Mouse (Mus musculus) C2C12 (cell line): Measurements from ENCODE around the gene Bpifb2. TPM values are rescaled to one million over a fixed set of nuclear protein-coding genes. Genes with fewer than 3 reads are reported as not detected.

Experiments used
- H3K27me3 ChIP-seq: one replicate; pipeline ENCODE4 v1.6.1; 2011; ENCODE audit not compliant: control insufficient read depth, insufficient read depth, insufficient read length
- H3K36me3 ChIP-seq: one replicate; pipeline ENCODE4 v1.6.1; 2011; ENCODE audit not compliant: control insufficient read depth, insufficient read depth
- H3K4me3 ChIP-seq: one replicate; pipeline ENCODE4 v1.5.1; 2011; ENCODE audit warnings: mild to moderate bottlenecking, control low read depth; ENCODE audit not compliant: poor library complexity, insufficient read depth, severe bottlenecking
- H3K79me2 ChIP-seq: one replicate; pipeline ENCODE4 v1.6.1; 2011; ENCODE audit not compliant: control insufficient read depth, insufficient read depth
- H3K79me3 ChIP-seq: one replicate; pipeline ENCODE4 v1.6.1; 2011; ENCODE audit warnings: low read depth, control low read depth
- H3ac ChIP-seq: one replicate; pipeline ENCODE3; 2011; ENCODE audit warnings: low read depth; ENCODE audit not compliant: control insufficient read depth, insufficient read length
- CEBPB ChIP-seq: IDR thresholded peaks from one replicate; pipeline ENCODE4 v1.6.1; 2011; ENCODE audit warnings: low read depth, mild to moderate bottlenecking, control low read depth, moderate library complexity
- CTCF ChIP-seq: IDR thresholded peaks from one replicate; pipeline ENCODE4 v1.5.1; 2011; ENCODE audit not compliant: control insufficient read depth, insufficient read depth, insufficient read length
- FOSL1 ChIP-seq: IDR thresholded peaks from one replicate; pipeline ENCODE4 v1.8.0; 2011; ENCODE audit warnings: mild to moderate bottlenecking, low read length; ENCODE audit not compliant: poor library complexity, insufficient read depth, severe bottlenecking
- MAX ChIP-seq: IDR thresholded peaks from one replicate; pipeline ENCODE4 v1.6.1; 2011; ENCODE audit warnings: mild to moderate bottlenecking, control low read depth
- MYOD1 ChIP-seq: IDR thresholded peaks from one replicate; pipeline ENCODE4 v1.6.1; 2011; ENCODE audit warnings: low read depth; ENCODE audit not compliant: control insufficient read depth, insufficient read length
- MYOG ChIP-seq: IDR thresholded peaks from one replicate; pipeline ENCODE4 v1.6.1; 2011; ENCODE audit not compliant: control insufficient read depth, insufficient read length; ENCODE audit errors: extremely low read depth
- USF1 ChIP-seq: IDR thresholded peaks from one replicate; pipeline ENCODE4 v1.6.1; 2011; ENCODE audit warnings: low read depth, mild to moderate bottlenecking, control low read depth, moderate library complexity
- polyA plus RNA-seq: library from polyadenylated mRNA; unstranded; fragments of >200 nt; fragmentation: generic; extraction: Trizol; gene quantifications from one replicate; pipeline ENCODE4 v1.2.1, GENCODE M21; 2012; ENCODE audit warnings: missing spikeins

The Bpifb2 gene
- polyA plus RNA-seq, 1 experiment, result not detected

DNA sequence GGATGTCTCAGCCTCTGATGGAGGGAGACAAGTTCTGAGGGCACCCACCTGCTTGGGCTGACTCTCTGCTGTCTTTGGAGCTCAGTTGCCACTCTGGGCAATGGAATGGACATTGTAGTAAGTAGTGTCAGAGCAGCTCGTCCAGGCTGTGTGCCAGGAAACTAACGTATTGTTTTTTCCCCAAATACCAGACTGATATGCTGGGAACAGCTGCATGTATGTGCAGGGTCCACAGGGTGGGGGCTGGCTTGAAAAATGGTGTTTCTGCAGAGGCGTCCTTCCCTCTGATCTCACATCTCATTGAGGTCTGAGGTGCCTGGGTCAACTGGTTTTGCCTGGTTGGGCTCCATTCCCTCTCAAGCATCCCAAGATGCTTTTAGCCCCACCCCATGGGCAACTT, 14.1 kb upstream of the Bpifb2 start:
- Histone ChIP-seq H3K4me3 (no peak overlapping the region), H3ac (no peak overlapping the region), H3K79me2 (no peaks in the 10 kb centered on the region), H3K27me3 (no peaks in the 10 kb centered on the region), H3K36me3 (no peaks in the 10 kb centered on the region), H3K79me3 (no peaks in the 10 kb centered on the region)
- no peak for TF ChIP-seq CEBPB
- no peak for TF ChIP-seq CTCF
- no peak for TF ChIP-seq MAX
- TF ChIP-seq MYOG, result no peak
- TF ChIP-seq FOSL1, result no peak
- no peak for TF ChIP-seq USF1
- no peak for TF ChIP-seq MYOD1

DNA sequence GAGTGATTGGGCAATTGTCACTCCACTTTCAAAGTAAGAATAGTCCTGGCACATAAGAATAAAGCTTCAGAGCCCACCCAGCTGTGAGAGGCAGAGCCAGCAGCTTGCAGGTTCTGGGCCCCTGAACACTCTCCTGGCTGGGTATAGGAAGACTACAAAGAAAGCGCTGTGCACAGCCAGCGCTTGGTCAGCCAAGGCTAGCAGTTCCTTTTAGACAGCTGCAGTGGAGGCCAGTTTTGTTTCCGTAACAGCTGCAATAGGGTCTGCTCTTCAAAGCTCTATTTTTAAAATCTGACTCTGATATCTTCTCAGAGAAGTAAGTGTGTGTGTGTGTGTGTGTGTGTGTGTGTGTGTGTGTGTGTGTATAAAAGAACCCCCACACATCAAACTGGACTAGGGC, 12.9 kb upstream of the Bpifb2 start:
- Histone ChIP-seq H3K27me3 (no peaks in the 10 kb centered on the region), H3K4me3 (no peak overlapping the region), H3K79me3 (no peaks in the 10 kb centered on the region), H3K79me2 (no peaks in the 10 kb centered on the region), H3K36me3 (no peaks in the 10 kb centered on the region), H3ac (no peak overlapping the region)
- TF ChIP-seq FOSL1 (no peak), CTCF (no peak), USF1 (no peak), MYOD1 (no peak), CEBPB (no peak)

DNA sequence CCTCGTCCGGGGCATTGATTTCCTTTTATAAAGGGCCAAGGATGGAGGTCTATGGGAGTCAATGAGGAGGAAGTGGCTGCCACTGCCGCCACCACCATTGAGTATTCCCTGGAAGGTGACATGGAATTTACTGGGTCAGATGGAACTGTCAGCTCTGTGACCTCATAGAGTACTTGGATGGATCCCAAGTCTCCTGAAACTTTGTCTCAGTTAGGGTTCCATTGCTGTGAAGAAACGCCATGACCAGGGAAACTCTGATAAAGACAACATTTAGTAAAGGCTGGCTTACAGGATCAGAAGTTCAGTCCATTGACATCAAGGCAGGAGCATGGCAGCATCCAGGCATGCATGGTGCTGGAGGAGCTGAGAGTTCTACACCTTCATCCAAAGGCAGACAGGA, 3.9 kb upstream of the Bpifb2 start, which contains the start of gene Sun5:
Sun5 (minus strand) TSS at position 101 of the 400 bp plus-strand sequence.
- TF ChIP-seq MYOD1 (no peak), CTCF (no peak), CEBPB (no peak), FOSL1 (no peak), MAX (no peak), MYOG (no peak), USF1 (no peak)
- peaks cover 3% of the 10 kb centered on the region for H3K27me3 ChIP-seq

DNA sequence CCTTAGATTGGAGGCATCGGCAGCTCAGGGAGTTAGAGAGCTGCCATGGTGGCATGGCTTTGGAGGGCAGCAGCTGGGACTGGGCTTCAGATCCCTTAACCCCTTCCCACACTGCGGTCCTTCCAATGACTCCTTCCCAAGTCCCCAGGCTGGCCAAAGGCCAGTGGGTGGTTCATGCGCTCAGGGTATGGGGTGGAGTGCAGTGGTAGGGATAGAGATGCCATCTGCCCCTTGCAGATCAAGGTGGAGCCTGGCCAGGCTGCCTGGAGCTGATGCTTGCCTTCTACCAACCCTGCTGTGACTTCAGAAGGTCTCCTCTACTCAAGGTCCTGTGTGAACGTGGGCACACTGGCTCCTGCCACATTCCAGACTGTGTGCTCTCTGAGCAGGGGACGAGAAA, 24.3 kb downstream of the Bpifb2 start:
- no peaks in the 10 kb centered on the region for H3K36me3 ChIP-seq
- no peaks in the 10 kb centered on the region for H3K79me2 ChIP-seq
- H3K4me3 ChIP-seq, result no peak overlapping the region
- no peak overlapping the region for H3ac ChIP-seq
- H3K79me3 ChIP-seq, result no peaks in the 10 kb centered on the region
- peaks cover 3% of the 10 kb centered on the region for H3K27me3 ChIP-seq
- TF ChIP-seq FOSL1 (no peak), MYOD1 (no peak), MAX (no peak), MYOG (no peak), CTCF (no peak), CEBPB (no peak), USF1 (no peak)

More for the DNA sequence above, 3.9 kb upstream of the Bpifb2 start, which contains the start of gene Sun5:
- Histone ChIP-seq H3K36me3 (no peaks in the 10 kb centered on the region), H3K79me3 (no peaks in the 10 kb centered on the region), H3ac (no peak within 1 kb of the TSS), H3K4me3 (no peak within 1 kb of the TSS), H3K79me2 (no peaks in the 10 kb centered on the region)

DNA sequence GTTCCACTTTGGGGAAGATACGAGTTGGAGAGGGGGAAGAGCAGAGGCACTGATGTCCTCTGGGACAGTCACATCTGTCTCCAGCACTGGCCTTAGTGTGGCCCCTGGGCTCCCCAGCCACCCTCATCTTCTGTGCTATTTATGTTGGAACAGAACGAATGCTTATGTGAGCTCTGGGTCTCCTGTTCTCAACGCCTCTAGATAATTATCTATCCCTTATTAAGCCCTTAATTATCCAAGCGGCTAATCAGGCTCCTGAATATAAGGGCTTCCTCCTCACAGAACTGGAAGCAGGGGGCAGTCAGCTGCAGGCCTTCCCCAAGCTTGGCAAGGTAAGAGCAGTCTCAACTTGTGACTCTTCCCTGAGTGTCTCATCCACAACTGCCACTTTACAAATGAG, 25.2 kb downstream of the Bpifb2 start, which contains the start of gene Bpifb6:
Bpifb6 (plus strand) TSS at position 301 of the 400 bp plus-strand sequence.
- TF ChIP-seq FOSL1 (no peak), MYOG (no peak), MAX (no peak), USF1 (no peak), CTCF (no peak), MYOD1 (no peak), CEBPB (no peak)
- Histone ChIP-seq H3ac (no peak within 1 kb of the TSS), H3K79me2 (no peaks in the 10 kb centered on the region), H3K36me3 (no peaks in the 10 kb centered on the region), H3K4me3 (no peak within 1 kb of the TSS), H3K27me3 (peaks cover 3% of the 10 kb centered on the region), H3K79me3 (no peaks in the 10 kb centered on the region)

DNA sequence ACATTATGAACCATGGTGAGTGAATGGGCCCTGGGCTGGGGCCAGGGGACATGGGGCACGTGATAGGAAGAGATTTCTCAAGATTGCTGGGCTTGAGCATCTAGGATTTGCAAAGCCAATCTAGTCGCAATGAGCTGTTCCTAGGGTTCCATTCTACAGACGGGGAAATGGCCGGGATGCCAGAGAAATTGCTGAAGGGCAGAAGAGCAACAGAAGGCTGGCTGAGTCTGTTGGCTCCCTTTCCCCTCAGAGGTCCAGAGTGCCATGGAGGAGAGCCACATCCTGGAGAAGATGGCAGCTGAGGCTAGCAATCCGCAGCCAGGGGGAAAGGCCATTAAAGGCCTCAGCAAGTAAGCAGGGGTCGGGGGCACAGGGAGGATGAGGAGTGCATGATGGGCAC, 27.9 kb downstream of the Bpifb2 start:
- H3K79me2 ChIP-seq, result no peaks in the 10 kb centered on the region
- H3K27me3 ChIP-seq, result peaks cover 3% of the 10 kb centered on the region
- TF ChIP-seq MAX (no peak), FOSL1 (no peak), USF1 (no peak), MYOD1 (no peak), CEBPB (no peak), CTCF (no peak), MYOG (no peak)
- no peak overlapping the region for H3ac ChIP-seq
- H3K4me3 ChIP-seq, result no peak overlapping the region
- no peaks in the 10 kb centered on the region for H3K79me3 ChIP-seq
- no peaks in the 10 kb centered on the region for H3K36me3 ChIP-seq
